Mouse (Mus musculus) heart, postnatal 0 days (tissue): ENCODE data around the gene Peli3. TPM values are rescaled to one million over a fixed set of nuclear protein-coding genes. Genes with fewer than 3 reads are reported as not detected.

ENCODE experiments used
- ATAC-seq: fragments of 200-750 bp; cut with Nextera tagmentation; 2 replicates; pipeline ENCODE4 v1.8.0; 2017; ENCODE audit warnings: low read depth, moderate number of reproducible peaks, moderate library complexity; ENCODE audit not compliant: insufficient read depth
- DNase-seq: peaks from one replicate; pipeline ENCODE4 v3.0.0-alpha.2; 2016; ENCODE audit warnings: low spot score
- H3K27ac ChIP-seq: fragments of 300-500 bp; sonication (generic); 2 replicates; pipeline ENCODE4 v1.5.1; 2014; ENCODE audit warnings: low read depth, mild to moderate bottlenecking
- H3K27me3 ChIP-seq: fragments of 300-500 bp; sonication (generic); 2 replicates; pipeline ENCODE4 v1.6.1; 2014; ENCODE audit warnings: low read length, mixed read lengths; ENCODE audit not compliant: control insufficient read depth, insufficient read depth
- H3K36me3 ChIP-seq: fragments of 300-500 bp; sonication (generic); replicated peaks from 2 replicates; pipeline ENCODE4 v1.6.1; 2014; ENCODE audit warnings: low read length, mixed read lengths; ENCODE audit not compliant: control insufficient read depth, insufficient read depth
- H3K4me1 ChIP-seq: fragments of 300-500 bp; sonication (generic); 2 replicates; pipeline ENCODE4 v1.6.1; 2014; ENCODE audit warnings: antibody characterized with exemption; ENCODE audit not compliant: control insufficient read depth, insufficient read depth
- H3K4me2 ChIP-seq: fragments of 300-500 bp; sonication (generic); 2 replicates; pipeline ENCODE4 v1.6.1; 2014; ENCODE audit warnings: low read depth, mild to moderate bottlenecking, low read length, moderate library complexity
- H3K4me3 ChIP-seq: fragments of 300-500 bp; sonication (generic); 2 replicates; pipeline ENCODE4 v1.5.1; 2014; ENCODE audit warnings: low read depth, low read length
- H3K9ac ChIP-seq: fragments of 300-500 bp; sonication (generic); replicated peaks from 2 replicates; pipeline ENCODE4 v1.6.1; 2014; ENCODE audit warnings: low read depth, low read length, mixed read lengths
- H3K9me3 ChIP-seq: fragments of 300-500 bp; sonication (generic); replicated peaks from 2 replicates; pipeline ENCODE4 v1.6.1; 2016; ENCODE audit warnings: low read length; ENCODE audit not compliant: control insufficient read depth
- CTCF ChIP-seq: IDR thresholded peaks from 2 replicates; pipeline ENCODE4 v1.5.1; 2016; ENCODE audit warnings: antibody characterized with exemption, control low read depth, low read depth
- EP300 ChIP-seq: IDR thresholded peaks from 2 replicates; pipeline ENCODE4 v1.6.1; 2016; ENCODE audit warnings: antibody characterized with exemption, low read depth
- WGBS: fragments of 180-500 bp; shearing (Covaris S2); extraction: QIAGEN DNeasy Blood & Tissue Kit; methylation state at CpG from one replicate; pipeline ENCODE4 v1.1.7; 2014; 5-methylcytosine and 5-hydroxymethylcytosine counted together
- polyA plus RNA-seq: library from polyadenylated mRNA; unstranded; fragments of >200 nt; fragmentation: Nextera tagmentation; extraction: Ambion mirVana; gene quantifications from 2 replicates; pipeline ENCODE4 v1.2.1, GENCODE M21; 2015
- total RNA-seq: library from RNA; depleted of rRNA; stranded (reverse); fragments of >200 nt; gene quantifications from 2 replicates; pipeline ENCODE4 v1.2.3, GENCODE M21; 2014; ENCODE audit warnings: low replicate concordance; rRNA removed

The Peli3 gene
- total and polyA plus RNA-seq, 2 experiments from 2014 or later = 0.31 to 0.76 TPM

DNA sequence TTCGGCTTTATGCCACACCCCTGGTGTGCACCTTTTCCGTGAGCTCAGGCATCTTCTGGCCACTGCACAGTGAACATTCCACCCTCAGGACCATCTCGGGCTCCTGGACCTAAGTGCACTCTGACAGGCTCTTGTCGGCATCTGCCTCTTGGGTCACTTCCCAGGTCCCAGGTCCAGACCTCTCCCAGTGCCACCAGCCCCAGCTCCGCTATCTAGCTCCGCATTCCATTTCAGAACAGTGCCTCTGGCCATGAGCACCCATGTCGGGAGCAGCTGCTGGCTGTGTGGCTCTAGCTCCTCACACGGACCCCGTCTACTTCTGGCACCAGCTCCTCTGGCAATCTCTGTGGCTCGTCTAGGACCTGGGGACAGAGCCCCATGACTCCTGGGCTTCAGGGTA is 53.1 kb downstream of the Peli3 start:
- Histone ChIP-seq H3K4me2 (no peak overlapping the region), H3K9me3 (no peaks in the 10 kb centered on the region), H3K9ac (no peak overlapping the region), H3K4me1 (no peaks in the 10 kb centered on the region), H3K27me3 (no peaks in the 10 kb centered on the region), H3K4me3 (no peak overlapping the region), H3K27ac (no peak overlapping the region), H3K36me3 (no peaks in the 10 kb centered on the region; the same call in 1 of the 2 replicates)
- WGBS = 42% methylated on average over 10 of the region's 10 CpGs
- DNase-seq (no peak), ATAC-seq (0 out of 2 replicates have a peak, but pooled peaks have one; percentile 47)
- TF ChIP-seq EP300 = no peak
- TF ChIP-seq CTCF = no peak

DNA sequence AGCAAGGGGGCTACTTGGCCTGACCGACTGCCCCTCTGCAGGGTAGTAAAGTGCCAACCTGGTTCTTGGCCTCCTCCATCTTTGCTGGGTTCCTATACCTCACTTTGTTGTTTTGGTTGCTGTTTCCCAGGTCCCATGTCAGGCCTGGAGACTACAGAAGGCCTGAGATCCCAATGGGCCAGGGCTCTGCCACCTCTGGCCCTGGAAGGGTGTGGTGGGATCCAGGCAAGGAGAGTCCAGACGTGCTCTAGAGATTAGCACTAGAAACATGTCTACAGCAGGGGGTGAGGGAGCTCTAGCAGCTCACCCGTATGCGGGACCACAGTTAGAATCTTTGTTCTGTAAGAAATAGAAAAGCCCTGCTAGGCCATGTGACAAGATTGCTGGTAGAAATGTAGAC is 59.0 kb downstream of the Peli3 start:
- no peaks in the 10 kb centered on the region for H3K9me3 ChIP-seq
- no peak overlapping the region for H3K27ac ChIP-seq
- TF ChIP-seq EP300 (no peak), CTCF (no peak)
- no peak overlapping the region for H3K9ac ChIP-seq
- DNase-seq (no peak), ATAC-seq (no peak)
- no peak overlapping the region for H3K4me2 ChIP-seq
- no peaks in the 10 kb centered on the region for H3K4me1 ChIP-seq
- H3K27me3 ChIP-seq = no peaks in the 10 kb centered on the region
- 77% methylated on average over 4 of the region's 4 CpGs for WGBS
- 0 out of 2 replicates have a peak, but pooled peaks cover 7% of the 10 kb centered on the region for H3K36me3 ChIP-seq
- no peak overlapping the region for H3K4me3 ChIP-seq

Other genes with a start within 250 kb of the Peli3 start
- 0.43 TPM in 1 of 2 replicates, not detected in the other for gene Gm960, start 244.5 kb downstream of the Peli3 start, total RNA-seq
- gene Gm960, start 244.5 kb downstream of the Peli3 start, polyA plus RNA-seq = 0.54 and 1.6 TPM in 2 replicates
- gene Sptbn2, start 232.0 kb downstream of the Peli3 start, total RNA-seq = 0.04 TPM in 2 replicates
- gene Sptbn2, start 232.0 kb downstream of the Peli3 start, polyA plus RNA-seq = 0.05 and 0.12 TPM in 2 replicates
- 9.3 and 30.2 TPM in 2 replicates for gene Rbm4b, start 186.6 kb downstream of the Peli3 start, total RNA-seq
- gene Rbm4b, start 186.6 kb downstream of the Peli3 start, polyA plus RNA-seq = 20.3 and 22.5 TPM in 2 replicates
- gene Rbm4, start 149.2 kb downstream of the Peli3 start, total RNA-seq = 63.4 and 75.1 TPM in 2 replicates
- 40.8 and 43.9 TPM in 2 replicates for gene Rbm4, start 149.2 kb downstream of the Peli3 start, polyA plus RNA-seq
- gene Gm21992, start 131.5 kb downstream of the Peli3 start, total RNA-seq = 3.7 and 12.4 TPM in 2 replicates
- 17.6 and 21.6 TPM in 2 replicates for gene Gm21992, start 131.5 kb downstream of the Peli3 start, polyA plus RNA-seq
- gene Rbm14, start 131.5 kb downstream of the Peli3 start, total RNA-seq = 25.3 and 28.1 TPM in 2 replicates
- gene Rbm14, start 131.5 kb downstream of the Peli3 start, polyA plus RNA-seq = 21.2 and 24.9 TPM in 2 replicates
- 23.2 and 58.6 TPM in 2 replicates for gene Ccs, start 103.8 kb downstream of the Peli3 start, total RNA-seq
- gene Ccs, start 103.8 kb downstream of the Peli3 start, polyA plus RNA-seq = 41.8 and 42.1 TPM in 2 replicates
- gene Ccdc87, start 103.8 kb downstream of the Peli3 start, total RNA-seq = not detected in 2 replicates
- gene Ccdc87, start 103.8 kb downstream of the Peli3 start, polyA plus RNA-seq = 0.08 and 0.10 TPM in 2 replicates
- 49.5 and 56.8 TPM in 2 replicates for gene Ctsf, start 88.0 kb downstream of the Peli3 start, total RNA-seq
- 39.7 and 43.6 TPM in 2 replicates for gene Ctsf, start 88.0 kb downstream of the Peli3 start, polyA plus RNA-seq
- gene Actn3, start 65.2 kb downstream of the Peli3 start, total RNA-seq = 0.95 and 1.2 TPM in 2 replicates
- gene Actn3, start 65.2 kb downstream of the Peli3 start, polyA plus RNA-seq = 0.72 and 0.78 TPM in 2 replicates
- gene Zdhhc24, start 64.5 kb downstream of the Peli3 start, total RNA-seq = 8.7 and 11.6 TPM in 2 replicates
- gene Zdhhc24, start 64.5 kb downstream of the Peli3 start, polyA plus RNA-seq = 5.9 TPM in 2 replicates
- gene Bbs1, start 36.5 kb downstream of the Peli3 start, total RNA-seq = 5.4 and 5.8 TPM in 2 replicates
- gene Bbs1, start 36.5 kb downstream of the Peli3 start, polyA plus RNA-seq = 1.1 and 1.4 TPM in 2 replicates
- gene Dpp3, start 14.8 kb downstream of the Peli3 start, total RNA-seq = 60.1 and 116 TPM in 2 replicates
- 40.8 and 44.3 TPM in 2 replicates for gene Dpp3, start 14.8 kb downstream of the Peli3 start, polyA plus RNA-seq
- 35.0 and 61.4 TPM in 2 replicates for gene Mrpl11, start 19.0 kb upstream of the Peli3 start, total RNA-seq
- gene Mrpl11, start 19.0 kb upstream of the Peli3 start, polyA plus RNA-seq = 128 and 131 TPM in 2 replicates
- 0.15 TPM in 1 of 2 replicates, not detected in the other for gene Npas4, start 47.2 kb upstream of the Peli3 start, total RNA-seq
- 0.03 TPM in 1 of 2 replicates, not detected in the other for gene Npas4, start 47.2 kb upstream of the Peli3 start, polyA plus RNA-seq
- 13.8 and 17.3 TPM in 2 replicates for gene Slc29a2, start 80.7 kb upstream of the Peli3 start, total RNA-seq
- 11.5 and 11.7 TPM in 2 replicates for gene Slc29a2, start 80.7 kb upstream of the Peli3 start, polyA plus RNA-seq
- gene B4gat1, start 95.7 kb upstream of the Peli3 start, total RNA-seq = 46.2 and 58.3 TPM in 2 replicates
- gene B4gat1, start 95.7 kb upstream of the Peli3 start, polyA plus RNA-seq = 47.4 and 48.2 TPM in 2 replicates
- gene AC124502.3, start 95.8 kb upstream of the Peli3 start, total RNA-seq = 1.7 TPM in 1 of 2 replicates, not detected in the other
- gene AC124502.3, start 95.8 kb upstream of the Peli3 start, polyA plus RNA-seq = 0.97 and 1.4 TPM in 2 replicates
- 1.9 and 13.6 TPM in 2 replicates for gene Brms1, start 98.2 kb upstream of the Peli3 start, total RNA-seq
- 20.0 and 20.4 TPM in 2 replicates for gene Brms1, start 98.2 kb upstream of the Peli3 start, polyA plus RNA-seq
- gene Rin1, start 107.4 kb upstream of the Peli3 start, total RNA-seq = 3.1 and 3.2 TPM in 2 replicates
- gene Rin1, start 107.4 kb upstream of the Peli3 start, polyA plus RNA-seq = 0.97 and 1.3 TPM in 2 replicates
- gene Cd248, start 125.0 kb upstream of the Peli3 start, total RNA-seq = 19.8 and 24.4 TPM in 2 replicates
- 7.8 and 8.8 TPM in 2 replicates for gene Cd248, start 125.0 kb upstream of the Peli3 start, polyA plus RNA-seq
- 2.6 and 4.3 TPM in 2 replicates for gene Tmem151a, start 142.4 kb upstream of the Peli3 start, total RNA-seq
- gene Tmem151a, start 142.4 kb upstream of the Peli3 start, polyA plus RNA-seq = 3.0 and 3.3 TPM in 2 replicates
- 160 and 168 TPM in 2 replicates for gene Yif1a, start 145.4 kb upstream of the Peli3 start, total RNA-seq
- gene Yif1a, start 145.4 kb upstream of the Peli3 start, polyA plus RNA-seq = 109 and 120 TPM in 2 replicates
- 5.6 TPM in 1 of 2 replicates, not detected in the other for gene Cnih2, start 155.4 kb upstream of the Peli3 start, total RNA-seq
- 1.1 and 1.2 TPM in 2 replicates for gene Cnih2, start 155.4 kb upstream of the Peli3 start, polyA plus RNA-seq
- gene Rab1b, start 163.9 kb upstream of the Peli3 start, total RNA-seq = 384 and 424 TPM in 2 replicates
- 230 and 231 TPM in 2 replicates for gene Rab1b, start 163.9 kb upstream of the Peli3 start, polyA plus RNA-seq
- 44.5 and 70.8 TPM in 2 replicates for gene Klc2, start 175.4 kb upstream of the Peli3 start, total RNA-seq
- gene Klc2, start 175.4 kb upstream of the Peli3 start, polyA plus RNA-seq = 17.5 and 19.0 TPM in 2 replicates